Mouse (Mus musculus) heart, embryonic 14.5 days (tissue): ENCODE results near the gene Syndig1l. TPM values are rescaled to one million over a fixed set of nuclear protein-coding genes. Genes with fewer than 3 reads are reported as not detected.

ENCODE experiments used
- ATAC-seq: fragments of 200-750 bp; cut with Nextera tagmentation; 2 replicates; pipeline ENCODE4 v1.8.0; 2017; ENCODE audit warnings: low read depth, moderate TSS enrichment; ENCODE audit not compliant: insufficient number of reproducible peaks, insufficient read depth, low FRiP score
- H3K27ac ChIP-seq, 2 experiments: fragments of 200-500 bp in 1 of 2; fragments of 300-500 bp in 1 of 2; sonication (generic) in 1 of 2; replicated peaks in 1 of 2; 2 replicates each; pipeline ENCODE4 v1.5.1; 2012 to 2014; ENCODE audit warnings: low read depth in 2 of 2, low read length in 2 of 2, control low read depth in 1 of 2, mild to moderate bottlenecking in 1 of 2, mixed read lengths in 1 of 2; ENCODE audit not compliant: control insufficient read depth in 1 of 2, insufficient read depth in 1 of 2
- H3K27me3 ChIP-seq: fragments of 300-500 bp; sonication (generic); 2 replicates; pipeline ENCODE4 v1.6.1; 2014; ENCODE audit warnings: mild to moderate bottlenecking, low read length, control low read depth; ENCODE audit not compliant: control insufficient read depth, insufficient read depth
- H3K36me3 ChIP-seq: fragments of 300-500 bp; sonication (generic); 2 replicates; pipeline ENCODE4 v1.6.1; 2014; ENCODE audit warnings: mild to moderate bottlenecking, control low read depth, low read length, mixed read lengths; ENCODE audit not compliant: control insufficient read depth, insufficient read depth
- H3K4me1 ChIP-seq, 2 experiments: fragments of 200-500 bp in 1 of 2; fragments of 300-500 bp in 1 of 2; sonication (generic) in 1 of 2; 2 replicates each; pipeline ENCODE4 v1.6.1; 2012 to 2014; ENCODE audit warnings: low read length in 2 of 2, control low read depth in 1 of 2, mixed read lengths in 1 of 2; ENCODE audit not compliant: control insufficient read depth in 2 of 2, insufficient read depth in 2 of 2
- H3K4me2 ChIP-seq: fragments of 300-500 bp; sonication (generic); 2 replicates; pipeline ENCODE4 v1.6.1; 2014; ENCODE audit warnings: mild to moderate bottlenecking, low read length
- H3K4me3 ChIP-seq, 2 experiments: fragments of 200-500 bp in 1 of 2; fragments of 300-500 bp in 1 of 2; sonication (generic) in 1 of 2; 2 replicates each; pipeline ENCODE4 v1.5.1; 2012 to 2014; ENCODE audit warnings: low read length in 2 of 2, mild to moderate bottlenecking in 2 of 2, control low read depth in 1 of 2, low read depth in 1 of 2, moderate library complexity in 1 of 2; ENCODE audit not compliant: control insufficient read depth in 1 of 2, insufficient read depth in 1 of 2
- H3K9ac ChIP-seq: fragments of 300-500 bp; sonication (generic); 2 replicates; pipeline ENCODE4 v1.6.1; 2014; ENCODE audit warnings: mild to moderate bottlenecking, low read length
- H3K9me3 ChIP-seq: fragments of 300-500 bp; sonication (generic); 2 replicates; pipeline ENCODE4 v1.6.1; 2016; ENCODE audit warnings: low read length, control low read depth; ENCODE audit not compliant: control insufficient read depth
- WGBS: fragments of 180-500 bp; shearing (Covaris S2); extraction: QIAGEN DNeasy Blood & Tissue Kit; methylation state at CpG from one replicate; pipeline ENCODE4 v1.1.7; 2014; 5-methylcytosine and 5-hydroxymethylcytosine counted together
- polyA plus RNA-seq: library from polyadenylated mRNA; unstranded; fragments of >200 nt; fragmentation: Nextera tagmentation; extraction: Ambion mirVana; gene quantifications from 2 replicates; pipeline ENCODE4 v1.2.1, GENCODE M21; 2014

Syndig1l gene
- not detected in 2 replicates for polyA plus RNA-seq

- Histone ChIP-seq H3K4me1 (0 out of 4 replicates have a peak, but pooled peaks cover 2 to 4% of the 10 kb centered on the region in 2 experiments), H3K27me3 (peaks cover 83% of the 10 kb centered on the region), H3K9ac (no peak within 1 kb of the TSS), H3K9me3 (no peaks in the 10 kb centered on the region), H3K27ac (no peak within 1 kb of the TSS), H3K4me3 (peak within 1 kb of the TSS; percentile 42 to 50), H3K36me3 (no peaks in the 10 kb centered on the region), H3K4me2 (peak within 1 kb of the TSS; percentile 85)
- peak; percentile 43; the same call in 1 of the 2 replicates for ATAC-seq
- WGBS: under 1% methylated on average over 41 of the region's 79 CpGs
These were observed at the start of gene Syndig1l for GRCm38 (mm10) chr12:84698319-84699081. Gene Syndig1l (minus strand): TSS chr12:84698831.

GRCm38 (mm10) chr12:84748134-84748533 is 49.5 kb upstream of the Syndig1l start:
- H3K4me3 ChIP-seq: no peak overlapping the region
- peaks cover 0 to 2% of the 10 kb centered on the region in 2 experiments; a peak in 1 of 4 replicates for H3K4me1 ChIP-seq
- no peaks in the 10 kb centered on the region for H3K36me3 ChIP-seq
- ATAC-seq: no peak
- no peak overlapping the region for H3K9ac ChIP-seq
- no peaks in the 10 kb centered on the region for H3K27me3 ChIP-seq
- no peak overlapping the region for H3K4me2 ChIP-seq
- WGBS: 67% methylated on average over 3 of the region's 3 CpGs
- H3K9me3 ChIP-seq: no peaks in the 10 kb centered on the region
- no peak overlapping the region for H3K27ac ChIP-seq

- H3K36me3 ChIP-seq: no peaks in the 10 kb centered on the region
- ATAC-seq: no peak
- 44% methylated on average over 4 of the region's 4 CpGs for WGBS
- no peak overlapping the region for H3K9ac ChIP-seq
- no peaks in the 10 kb centered on the region for H3K27me3 ChIP-seq
- H3K4me2 ChIP-seq: no peak overlapping the region
- no peaks in the 10 kb centered on the region for H3K9me3 ChIP-seq
- 0 out of 4 replicates have a peak, but pooled peaks cover 0 to 2% of the 10 kb centered on the region in 2 experiments for H3K4me1 ChIP-seq
- no peak overlapping the region for H3K27ac ChIP-seq
- no peak overlapping the region for H3K4me3 ChIP-seq
These were observed 47.1 kb upstream of the Syndig1l start for GRCm38 (mm10) chr12:84745700-84746099.

GRCm38 (mm10) chr12:84743496-84743895 is 44.9 kb upstream of the Syndig1l start:
- 81% methylated on average over 10 of the region's 10 CpGs for WGBS
- ATAC-seq: no peak

GRCm38 (mm10) chr12:84733366-84733765 is 34.7 kb upstream of the Syndig1l start:
- no peak overlapping the region for H3K9ac ChIP-seq
- no peaks in the 10 kb centered on the region for H3K4me1 ChIP-seq
- no peaks in the 10 kb centered on the region for H3K27me3 ChIP-seq
- no peak overlapping the region for H3K27ac ChIP-seq
- ATAC-seq: no peak
- 38% methylated on average over 13 of the region's 13 CpGs for WGBS
- no peak overlapping the region for H3K4me3 ChIP-seq
- no peak overlapping the region for H3K4me2 ChIP-seq
- H3K9me3 ChIP-seq: no peaks in the 10 kb centered on the region
- no peaks in the 10 kb centered on the region for H3K36me3 ChIP-seq

More at GRCm38 (mm10) chr12:84743496-84743895, 44.9 kb upstream of the Syndig1l start:
- no peaks in the 10 kb centered on the region for H3K36me3 ChIP-seq
- H3K4me2 ChIP-seq: no peak overlapping the region
- H3K27me3 ChIP-seq: no peaks in the 10 kb centered on the region
- 0 out of 4 replicates have a peak, but pooled peaks cover 0 to 2% of the 10 kb centered on the region in 2 experiments for H3K4me1 ChIP-seq
- no peaks in the 10 kb centered on the region for H3K9me3 ChIP-seq
- H3K27ac ChIP-seq: no peak overlapping the region
- no peak overlapping the region for H3K4me3 ChIP-seq
- no peak overlapping the region for H3K9ac ChIP-seq

- 88% methylated on average over 10 of the region's 10 CpGs for WGBS
- Histone ChIP-seq H3K27me3 (no peaks in the 10 kb centered on the region), H3K4me3 (no peak overlapping the region), H3K36me3 (no peaks in the 10 kb centered on the region), H3K27ac (no peak overlapping the region), H3K4me1 (no peaks in the 10 kb centered on the region), H3K9me3 (no peaks in the 10 kb centered on the region), H3K9ac (no peak overlapping the region), H3K4me2 (no peak overlapping the region)
- no peak for ATAC-seq
These were observed 29.8 kb upstream of the Syndig1l start for GRCm38 (mm10) chr12:84728421-84728820.

GRCm38 (mm10) chr12:84727434-84727833 is 28.8 kb upstream of the Syndig1l start:
- no peak overlapping the region for H3K27ac ChIP-seq

More at GRCm38 (mm10) chr12:84727434-84727833, 28.8 kb upstream of the Syndig1l start:
- WGBS: 83% methylated on average over 5 of the region's 5 CpGs
- no peaks in the 10 kb centered on the region for H3K27me3 ChIP-seq
- no peaks in the 10 kb centered on the region for H3K9me3 ChIP-seq
- H3K4me1 ChIP-seq: no peaks in the 10 kb centered on the region
- no peak overlapping the region for H3K4me2 ChIP-seq
- H3K36me3 ChIP-seq: no peaks in the 10 kb centered on the region
- no peak overlapping the region for H3K9ac ChIP-seq
- ATAC-seq: no peak
- no peak overlapping the region for H3K4me3 ChIP-seq
